Mouse (Mus musculus) liver, embryonic 14.5 days (tissue): ENCODE results near the gene Ccnjl.
A peak's percentile ranks its signal among the peaks of the same experiment; 100 is the strongest.

Experiments used
- CTCF ChIP-seq: IDR thresholded peaks from 2 replicates; pipeline ENCODE4 v1.5.1; 2016; ENCODE audit warnings: antibody characterized with exemption, low read depth, control low read depth
- EP300 ChIP-seq: IDR thresholded peaks from 2 replicates; pipeline ENCODE4 v1.6.1; 2016; ENCODE audit warnings: antibody characterized with exemption, low read depth

GRCm38 (mm10) chr11:43495037-43495436, 33.5 kb upstream of the Ccnjl start:
- peak; percentile 22 for TF ChIP-seq CTCF
- TF ChIP-seq EP300: no peak
